Mouse (Mus musculus) myocyte (in vitro differentiated cells): ENCODE data around the gene Zfp618.

ENCODE experiments used
- E2F4 ChIP-seq: IDR thresholded peaks from one replicate; pipeline ENCODE4 v1.6.1; 2011; ENCODE audit warnings: mild to moderate bottlenecking, control low read depth, moderate library complexity; ENCODE audit not compliant: insufficient read depth
- MAX ChIP-seq: IDR thresholded peaks from one replicate; pipeline ENCODE4 v1.6.1; 2011; ENCODE audit warnings: low read depth, mild to moderate bottlenecking, control low read depth
- POLR2A ChIP-seq: IDR thresholded peaks from one replicate; pipeline ENCODE4 v1.6.1; 2011; ENCODE audit warnings: low read depth, mild to moderate bottlenecking, control low read depth, moderate library complexity; ENCODE audit not compliant: insufficient read length
- TCF3 ChIP-seq: IDR thresholded peaks from one replicate; pipeline ENCODE4 v1.6.1; 2011; ENCODE audit warnings: low read depth, control low read depth; ENCODE audit not compliant: insufficient read length
- USF1 ChIP-seq: IDR thresholded peaks from one replicate; pipeline ENCODE4 v1.6.1; 2011; ENCODE audit warnings: low read depth, mild to moderate bottlenecking, control low read depth, moderate library complexity

DNA sequence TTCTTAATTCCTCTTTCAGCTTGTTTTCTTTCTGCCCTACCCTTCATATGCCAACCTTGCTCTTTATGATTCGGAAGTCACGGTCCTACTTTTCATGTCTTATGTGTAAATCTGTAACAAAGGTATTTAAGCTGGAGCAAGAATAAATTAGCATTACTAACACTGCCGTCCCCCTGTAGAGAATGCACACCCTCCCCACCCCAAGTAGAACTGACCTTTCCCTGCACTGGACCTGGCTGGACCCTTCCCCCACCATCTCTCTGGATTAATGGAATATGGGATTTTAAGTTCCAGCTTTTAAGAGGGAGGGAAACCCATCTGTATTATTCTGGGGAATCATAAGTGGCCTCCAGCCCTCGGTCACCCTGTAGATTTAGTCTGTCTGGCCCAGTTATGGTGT, 65.9 kb downstream of the Zfp618 start:
- TF ChIP-seq MAX (no peak), POLR2A (no peak), E2F4 (no peak), TCF3 (no peak), USF1 (no peak)
